Mouse (Mus musculus) neural tube, embryonic 11.5 days (tissue): Measurements from ENCODE around the gene Tmem216. TPM values are rescaled to one million over a fixed set of nuclear protein-coding genes. Genes with fewer than 3 reads are reported as not detected.

Experiments
- ATAC-seq: fragments of 200-750 bp; cut with Nextera tagmentation; 2 replicates; pipeline ENCODE4 v1.8.0; 2017; ENCODE audit warnings: moderate number of reproducible peaks, mild to moderate bottlenecking, moderate TSS enrichment, moderate library complexity; ENCODE audit not compliant: insufficient read depth, low FRiP score, low TSS enrichment
- DNase-seq: peaks from one replicate; pipeline ENCODE4 v3.0.0-alpha.2; 2015; ENCODE audit warnings: low spot score
- H3K27ac ChIP-seq: fragments of 300-500 bp; sonication (generic); 2 replicates; pipeline ENCODE4 v1.5.1; 2014; ENCODE audit warnings: low read depth, mild to moderate bottlenecking, low read length
- H3K27me3 ChIP-seq: fragments of 300-500 bp; sonication (generic); 2 replicates; pipeline ENCODE4 v1.6.1; 2014; ENCODE audit warnings: mild to moderate bottlenecking, low read length, mixed read lengths; ENCODE audit not compliant: control insufficient read depth, insufficient read depth
- H3K36me3 ChIP-seq: fragments of 300-500 bp; sonication (generic); 2 replicates; pipeline ENCODE4 v1.6.1; 2014; ENCODE audit warnings: mild to moderate bottlenecking, low read length, moderate library complexity, mixed read lengths; ENCODE audit not compliant: control insufficient read depth, insufficient read depth
- H3K4me1 ChIP-seq: fragments of 300-500 bp; sonication (generic); 2 replicates; pipeline ENCODE4 v1.6.1; 2014; ENCODE audit warnings: low read length, mixed read lengths; ENCODE audit not compliant: control insufficient read depth, insufficient read depth
- H3K4me2 ChIP-seq: fragments of 300-500 bp; sonication (generic); 2 replicates; pipeline ENCODE4 v1.6.1; 2014; ENCODE audit warnings: low read depth, mild to moderate bottlenecking, moderate library complexity
- H3K4me3 ChIP-seq: fragments of 300-500 bp; sonication (generic); 2 replicates; pipeline ENCODE4 v1.5.1; 2014; ENCODE audit warnings: low read depth, low read length
- H3K9ac ChIP-seq: fragments of 300-500 bp; sonication (generic); 2 replicates; pipeline ENCODE4 v1.6.1; 2014; ENCODE audit warnings: mild to moderate bottlenecking, low read length
- H3K9me3 ChIP-seq: fragments of 300-500 bp; sonication (generic); 2 replicates; pipeline ENCODE4 v1.6.1; 2016; ENCODE audit warnings: low read length; ENCODE audit not compliant: control insufficient read depth
- WGBS: fragments of 180-500 bp; shearing (Covaris S2); extraction: QIAGEN DNeasy Blood & Tissue Kit; methylation state at CpG from one replicate; pipeline ENCODE4 v1.1.7; 2014; 5-methylcytosine and 5-hydroxymethylcytosine counted together
- polyA plus RNA-seq: library from polyadenylated mRNA; unstranded; fragments of >200 nt; fragmentation: Nextera tagmentation; extraction: Ambion mirVana; gene quantifications from 2 replicates; pipeline ENCODE4 v1.2.1, GENCODE M21; 2014

The Tmem216 gene
- polyA plus RNA-seq, 1 experiment from 2014 or later: 57.7 TPM

- H3K4me3 ChIP-seq: no peak overlapping the region; the same call in 1 of the 2 replicates
- ATAC-seq (no peak), DNase-seq (no peak)
- no peak overlapping the region for H3K9ac ChIP-seq
- H3K36me3 ChIP-seq: peaks cover 2% of the 10 kb centered on the region
- no peaks in the 10 kb centered on the region for H3K9me3 ChIP-seq
- 88% methylated on average over 5 of the region's 5 CpGs for WGBS
- H3K4me2 ChIP-seq: peak overlapping the region; percentile 6; the same call in 1 of the 2 replicates
- no peak overlapping the region for H3K27ac ChIP-seq
- peaks cover 14% of the 10 kb centered on the region for H3K4me1 ChIP-seq
- H3K27me3 ChIP-seq: no peaks in the 10 kb centered on the region
Measured at GRCm38 (mm10) chr19:10523483-10524080, 32.5 kb downstream of the Tmem216 start.

GRCm38 (mm10) chr19:10521926-10522325 is 34.1 kb downstream of the Tmem216 start:
- WGBS: 73% methylated on average over 1 of the region's 1 CpGs
- H3K9me3 ChIP-seq: no peaks in the 10 kb centered on the region
- no peak overlapping the region for H3K4me2 ChIP-seq
- DNase-seq: no peak
- no peaks in the 10 kb centered on the region; the same call in 1 of the 2 replicates for H3K36me3 ChIP-seq
- ATAC-seq: no peak
- no peak overlapping the region for H3K4me3 ChIP-seq
- H3K27me3 ChIP-seq: no peaks in the 10 kb centered on the region
- H3K4me1 ChIP-seq: peaks cover 13% of the 10 kb centered on the region
- no peak overlapping the region for H3K27ac ChIP-seq
- no peak overlapping the region for H3K9ac ChIP-seq

GRCm38 (mm10) chr19:10520355-10520754 is 35.7 kb downstream of the Tmem216 start:
- 50% methylated on average over 1 of the region's 1 CpGs for WGBS
- Histone ChIP-seq H3K9me3 (no peaks in the 10 kb centered on the region), H3K36me3 (no peaks in the 10 kb centered on the region; the same call in 1 of the 2 replicates), H3K27me3 (no peaks in the 10 kb centered on the region), H3K27ac (no peak overlapping the region), H3K4me1 (peaks cover 4% of the 10 kb centered on the region), H3K4me3 (no peak overlapping the region), H3K4me2 (no peak overlapping the region), H3K9ac (no peak overlapping the region)
- DNase-seq: no peak
- no peak for ATAC-seq

- Histone ChIP-seq H3K4me1 (no peaks in the 10 kb centered on the region), H3K36me3 (peaks cover 2% of the 10 kb centered on the region), H3K9ac (no peak overlapping the region), H3K4me3 (no peak overlapping the region), H3K4me2 (no peak overlapping the region), H3K27ac (no peak overlapping the region), H3K9me3 (no peaks in the 10 kb centered on the region), H3K27me3 (no peaks in the 10 kb centered on the region)
- DNase-seq: no peak
- 87% methylated on average over 6 of the region's 6 CpGs for WGBS
- ATAC-seq: no peak
Measured at GRCm38 (mm10) chr19:10510759-10511330, 45.2 kb downstream of the Tmem216 start.

GRCm38 (mm10) chr19:10502571-10502970 is 53.5 kb downstream of the Tmem216 start:
- no peak overlapping the region for H3K9ac ChIP-seq
- no peaks in the 10 kb centered on the region for H3K27me3 ChIP-seq
- ATAC-seq (peak; percentile 68), DNase-seq (peak; percentile 61)
- H3K4me3 ChIP-seq: no peak overlapping the region
- H3K27ac ChIP-seq: no peak overlapping the region
- no peaks in the 10 kb centered on the region for H3K9me3 ChIP-seq
- peaks cover 5% of the 10 kb centered on the region; the same call in 1 of the 2 replicates for H3K36me3 ChIP-seq
- no peak overlapping the region for H3K4me2 ChIP-seq
- 11% methylated on average over 4 of the region's 4 CpGs for whole genome bisulfite sequencing
- H3K4me1 ChIP-seq: no peaks in the 10 kb centered on the region

- 95% methylated on average over 8 of the region's 8 CpGs for WGBS
- Histone ChIP-seq H3K9ac (no peak overlapping the region), H3K27me3 (no peaks in the 10 kb centered on the region), H3K36me3 (peaks cover 5% of the 10 kb centered on the region; the same call in 1 of the 2 replicates), H3K4me2 (no peak overlapping the region), H3K4me3 (no peak overlapping the region), H3K27ac (no peak overlapping the region), H3K9me3 (no peaks in the 10 kb centered on the region), H3K4me1 (no peaks in the 10 kb centered on the region; the same call in 1 of the 2 replicates)
- ATAC-seq (no peak), DNase-seq (no peak)
Measured at GRCm38 (mm10) chr19:10500581-10500980, 55.5 kb downstream of the Tmem216 start.

- 60% methylated on average over 8 of the region's 8 CpGs for WGBS
- H3K4me2 ChIP-seq: no peak overlapping the region
- 0 out of 2 replicates have a peak overlapping the region, but pooled peaks have one; percentile 34 for H3K27ac ChIP-seq
- no peak overlapping the region for H3K4me3 ChIP-seq
- H3K9me3 ChIP-seq: no peaks in the 10 kb centered on the region
- H3K4me1 ChIP-seq: peaks cover under 1% of the 10 kb centered on the region; the same call in 1 of the 2 replicates
- H3K36me3 ChIP-seq: peaks cover 4% of the 10 kb centered on the region; the same call in 1 of the 2 replicates
- DNase-seq: no peak
- no peak overlapping the region for H3K9ac ChIP-seq
- ATAC-seq: no peak
- no peaks in the 10 kb centered on the region for H3K27me3 ChIP-seq
Measured at GRCm38 (mm10) chr19:10497512-10498160, 58.4 kb downstream of the Tmem216 start.

- peak overlapping the region; percentile 34; the same call in 1 of the 2 replicates for H3K27ac ChIP-seq
- ATAC-seq: no peak
- no peak overlapping the region for H3K4me2 ChIP-seq
Measured at GRCm38 (mm10) chr19:10496976-10497375, 59.1 kb downstream of the Tmem216 start.

More at GRCm38 (mm10) chr19:10496976-10497375, 59.1 kb downstream of the Tmem216 start:
- no peak overlapping the region for H3K4me3 ChIP-seq
- no peak overlapping the region for H3K9ac ChIP-seq
- no peak for DNase-seq
- H3K4me1 ChIP-seq: peaks cover 7% of the 10 kb centered on the region; the same call in 1 of the 2 replicates
- H3K27me3 ChIP-seq: no peaks in the 10 kb centered on the region
- H3K36me3 ChIP-seq: 0 out of 2 replicates have a peak, but pooled peaks cover 2% of the 10 kb centered on the region
- no peaks in the 10 kb centered on the region for H3K9me3 ChIP-seq
- 82% methylated on average over 2 of the region's 2 CpGs for WGBS
